Mouse (Mus musculus) adrenal gland, adult 2 months (tissue): ENCODE data around the gene Slc15a1. TPM values are rescaled to one million over a fixed set of nuclear protein-coding genes. Genes with fewer than 3 reads are reported as not detected.

Experiments used
- DNase-seq: peaks from one replicate; pipeline ENCODE4 v3.0.0; 2021
- polyA plus RNA-seq: library from polyadenylated mRNA; depleted of rRNA; stranded (reverse); fragments of >200 nt; gene quantifications from 2 replicates; pipeline ENCODE4 v1.2.3, GENCODE M21; 2012
- total RNA-seq, 2 experiments: library from RNA; stranded (reverse); gene quantifications; 2 replicates each; pipeline ENCODE4 v1.2.3; 2021

The Slc15a1 gene
- total and polyA plus RNA-seq, 3 experiments: 0.09 to 0.10 (median 0.09) TPM

- DNase-seq: no peak
Measured at GRCm38 (mm10) chr14:121492328-121492727, 12.7 kb downstream of the Slc15a1 start.

GRCm38 (mm10) chr14:121485722-121486121 is 19.3 kb downstream of the Slc15a1 start:
- no peak for DNase-seq

DNA sequence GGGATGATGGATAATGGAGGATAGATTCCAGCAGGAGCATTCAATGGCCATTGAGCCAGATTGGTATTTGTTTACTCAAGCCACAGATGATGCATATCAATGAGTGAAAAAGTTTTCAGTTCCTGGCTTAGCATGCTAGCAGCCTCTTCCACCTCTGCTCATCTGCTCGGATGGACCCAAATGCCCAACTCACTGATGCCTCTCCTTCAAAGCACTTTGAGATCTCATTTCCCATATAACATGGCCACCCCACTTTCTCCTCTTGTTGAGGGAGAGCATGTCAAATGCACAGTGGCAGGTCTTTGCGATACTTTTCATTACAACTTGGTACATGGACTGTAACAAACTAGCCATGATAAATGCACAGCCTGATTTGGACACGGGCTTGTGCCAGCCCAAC is 20.6 kb downstream of the Slc15a1 start:
- DNase-seq: no peak

GRCm38 (mm10) chr14:121482181-121482580 is 22.9 kb downstream of the Slc15a1 start:
- peak; percentile 78 for DNase-seq

DNA sequence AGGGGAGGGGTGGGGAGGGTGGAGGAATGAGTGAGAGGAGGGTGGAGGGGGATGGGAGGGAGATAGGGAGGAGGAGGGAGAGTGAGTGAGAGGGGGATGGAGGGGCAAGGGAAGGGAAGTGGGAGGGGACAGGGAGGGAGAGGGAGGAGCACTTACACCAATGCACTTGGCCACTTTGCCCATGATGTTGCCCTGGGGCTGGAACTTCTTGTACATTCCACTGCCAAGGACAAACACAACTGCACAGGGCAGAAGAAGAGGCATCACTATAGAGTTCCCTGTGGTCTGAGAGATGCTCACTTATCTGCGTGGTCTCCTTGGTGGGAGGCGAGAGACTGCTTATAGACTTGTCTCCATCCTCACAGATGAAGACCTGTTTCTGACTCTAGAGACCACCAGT is 23.5 kb downstream of the Slc15a1 start:
- DNase-seq: no peak

- DNase-seq: no peak
Measured at GRCm38 (mm10) chr14:121479096-121479495, 26.0 kb downstream of the Slc15a1 start.

GRCm38 (mm10) chr14:121477925-121478693 is 26.9 kb downstream of the Slc15a1 start:
- DNase-seq: no peak

DNA sequence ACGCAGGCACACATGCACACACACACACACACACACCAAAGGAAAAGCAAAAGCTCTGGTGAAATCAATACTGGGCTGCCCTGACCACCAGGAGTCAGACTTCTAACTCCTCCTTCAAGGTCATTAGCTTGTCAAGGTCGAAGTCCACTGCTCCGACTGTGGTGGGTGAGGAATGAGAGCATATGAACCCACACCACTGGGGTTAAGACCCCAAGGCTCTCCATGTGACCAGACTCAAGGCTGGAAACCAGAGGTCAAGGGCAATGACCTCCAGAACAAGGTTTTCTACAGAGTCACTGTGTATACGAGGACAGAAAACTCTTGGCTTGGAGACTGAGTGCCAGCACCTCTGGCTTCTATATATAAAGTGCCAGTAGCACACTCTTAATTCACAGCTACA is 31.2 kb downstream of the Slc15a1 start:
- DNase-seq: peak; percentile 26

DNA sequence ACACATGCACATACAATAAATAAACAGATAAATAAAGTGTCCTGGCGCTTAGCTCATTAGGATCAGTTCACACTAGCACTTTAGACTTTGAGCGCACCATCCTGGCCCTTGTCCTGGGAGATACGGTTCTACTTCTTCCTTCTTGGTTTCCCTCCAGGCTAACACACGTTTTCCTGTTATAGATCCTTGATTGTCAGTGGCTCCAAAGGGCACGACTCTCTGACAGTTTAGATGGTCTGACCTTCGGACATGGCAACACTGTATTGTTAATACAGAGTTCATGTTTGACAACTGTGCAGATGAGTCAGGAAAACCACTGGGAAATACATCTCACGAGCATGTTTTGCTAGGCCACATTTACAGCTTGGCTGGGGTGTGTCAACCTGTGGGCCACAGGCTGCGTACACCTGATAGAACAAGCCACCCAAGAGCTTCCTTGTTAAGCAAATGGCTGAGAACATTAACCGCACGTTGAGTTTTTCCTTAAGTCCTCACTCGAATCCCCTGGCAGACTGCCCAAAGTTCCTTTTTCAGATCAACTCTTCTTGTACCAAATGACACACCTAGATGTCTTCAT is 33.4 kb downstream of the Slc15a1 start:
- DNase-seq: no peak

DNA sequence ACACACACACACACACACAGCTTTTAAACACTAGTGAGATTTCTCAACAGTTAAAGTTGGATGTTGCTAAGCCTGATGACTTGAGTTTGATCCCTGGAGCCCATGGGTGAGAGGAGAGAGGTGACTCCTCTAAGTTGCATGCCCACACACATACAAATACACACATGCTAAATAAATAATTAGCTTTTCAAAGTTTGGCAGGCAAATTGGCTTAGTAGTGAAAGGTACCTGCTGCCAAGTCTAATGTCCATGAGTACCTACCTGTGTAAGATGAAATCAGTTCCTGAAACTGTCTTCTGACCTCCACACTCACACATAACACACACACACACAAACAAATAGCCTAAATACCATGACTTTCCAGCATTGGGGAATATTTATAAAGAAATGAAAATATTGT is 35.5 kb downstream of the Slc15a1 start:
- DNase-seq: no peak

- no peak for DNase-seq
Measured at GRCm38 (mm10) chr14:121467646-121468045, 37.4 kb downstream of the Slc15a1 start.

GRCm38 (mm10) chr14:121466501-121466900 is 38.6 kb downstream of the Slc15a1 start:
- peak; percentile 82 for DNase-seq

DNA sequence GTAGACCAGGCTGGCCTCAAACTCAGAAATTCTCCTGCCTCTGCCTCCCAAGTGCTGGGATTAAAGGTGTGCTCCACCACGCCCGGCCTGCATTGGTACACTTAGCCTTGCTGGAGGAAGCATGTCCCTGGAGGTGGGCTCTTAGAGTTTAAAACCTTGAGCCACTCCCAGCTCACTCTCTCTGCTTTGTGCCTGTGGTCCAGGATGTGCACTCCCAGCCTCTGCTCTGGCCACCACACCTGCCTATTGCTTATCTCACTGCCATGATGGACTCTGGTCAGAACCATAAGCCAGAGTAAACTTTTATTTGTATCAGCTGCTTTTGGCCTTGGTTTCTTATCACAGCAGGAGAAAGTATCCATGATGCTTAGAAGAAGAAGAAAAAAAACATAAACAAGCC is 40.7 kb downstream of the Slc15a1 start:
- no peak for DNase-seq

GRCm38 (mm10) chr14:121462756-121463155 is 42.3 kb downstream of the Slc15a1 start:
- no peak for DNase-seq

DNA sequence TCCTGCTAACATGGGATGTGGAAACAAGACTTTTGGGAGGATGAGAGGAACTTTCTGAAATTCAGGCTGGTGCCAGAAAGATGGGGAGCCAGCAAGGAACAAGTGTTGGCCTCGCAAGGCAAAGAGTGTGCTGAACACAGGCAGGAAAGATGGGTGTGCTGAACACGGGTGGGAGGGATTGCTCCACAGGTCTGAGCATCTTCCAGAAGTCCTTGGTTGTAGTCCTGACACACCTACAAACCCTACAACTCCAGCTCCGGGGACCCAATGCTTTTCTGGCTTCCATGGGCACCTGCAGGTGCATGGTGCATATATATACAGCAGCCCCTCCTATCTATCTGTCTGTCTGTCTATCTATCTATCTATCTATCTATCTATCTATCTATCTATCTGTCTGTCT is 44.1 kb downstream of the Slc15a1 start:
- DNase-seq: no peak

DNA sequence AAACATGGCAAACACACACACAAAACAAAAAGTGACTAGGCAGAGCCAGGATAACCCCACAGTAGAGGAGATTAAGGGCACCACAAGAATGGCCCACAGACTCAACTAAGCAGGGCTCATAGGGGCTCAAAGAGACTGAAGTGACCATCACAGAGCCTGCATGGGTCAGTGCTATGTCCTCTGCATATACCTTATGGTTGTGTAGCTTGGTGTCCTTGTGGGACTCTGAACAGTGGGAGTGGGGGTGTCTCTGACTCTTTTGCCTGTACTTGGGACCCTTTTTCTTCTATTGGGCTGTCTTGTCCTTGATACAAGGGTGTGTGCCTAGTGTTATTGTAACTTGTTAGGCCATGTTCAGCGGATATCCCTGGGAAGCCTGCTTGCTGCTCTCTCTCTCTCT is 46.5 kb downstream of the Slc15a1 start:
- DNase-seq: no peak

- no peak for DNase-seq
Measured at GRCm38 (mm10) chr14:121457536-121457935, 47.5 kb downstream of the Slc15a1 start.

DNA sequence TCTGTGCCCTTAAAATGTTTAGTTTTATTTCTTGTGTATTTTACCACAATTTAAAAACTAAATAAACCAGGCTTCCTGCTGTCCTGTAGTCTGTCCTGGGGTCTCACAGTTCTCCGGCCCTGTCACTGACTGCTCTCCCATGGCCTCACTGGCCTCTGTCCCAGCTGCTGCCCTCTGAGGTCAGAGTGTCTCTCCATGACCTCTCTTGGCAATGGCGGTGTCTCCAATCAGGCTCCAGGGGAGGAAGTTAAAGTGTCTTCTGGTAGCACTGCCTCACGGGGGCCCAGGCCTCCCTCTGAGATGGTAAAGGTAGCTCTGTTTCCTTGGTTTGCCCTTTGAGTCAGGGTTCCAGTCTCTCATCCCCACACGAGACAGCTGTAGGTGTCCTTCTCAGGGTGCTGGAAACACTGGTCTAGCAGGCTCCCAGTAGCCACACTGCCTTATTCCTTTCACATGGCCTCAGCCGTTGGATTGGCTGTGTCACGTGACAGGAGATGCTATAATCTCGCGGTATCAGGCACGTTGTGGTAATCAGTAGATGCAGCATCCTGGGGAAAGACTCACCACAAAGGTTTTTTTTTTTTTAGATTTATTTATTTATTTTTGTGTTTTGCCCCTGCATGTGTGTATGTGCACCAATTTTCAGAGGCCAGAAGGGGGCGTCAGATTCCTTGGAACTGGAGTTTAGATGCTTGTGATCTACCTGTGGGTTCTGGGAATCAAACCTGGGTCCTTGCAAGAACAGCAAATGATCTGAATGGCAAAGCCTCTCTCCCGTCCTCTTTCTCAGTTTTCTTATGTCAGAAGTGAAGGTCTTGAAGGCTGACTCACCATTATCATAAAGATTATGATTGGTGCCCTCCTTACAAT is 48.4 kb downstream of the Slc15a1 start:
- peak; percentile 48 for DNase-seq

DNA sequence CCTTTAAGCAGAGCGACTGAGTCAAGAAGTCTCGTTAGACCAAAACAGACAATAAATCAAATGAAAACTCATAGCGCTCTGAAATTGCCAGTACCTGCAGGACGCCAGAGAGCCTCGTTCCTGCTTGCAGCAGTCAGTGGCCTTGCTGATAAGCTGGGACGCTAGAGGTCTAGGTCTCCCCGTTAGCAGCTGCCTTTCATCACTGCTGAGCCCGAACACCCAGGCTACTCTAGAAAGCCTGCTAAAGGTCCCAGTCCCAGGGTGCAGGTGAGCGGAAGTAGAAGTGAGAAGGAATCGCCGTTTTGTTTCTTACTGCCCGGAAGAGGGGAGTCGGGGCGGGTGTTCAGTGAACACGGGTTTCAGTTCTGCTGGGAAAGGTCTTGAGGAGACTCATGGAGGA is 49.1 kb downstream of the Slc15a1 start:
- DNase-seq: peak; percentile 82

DNA sequence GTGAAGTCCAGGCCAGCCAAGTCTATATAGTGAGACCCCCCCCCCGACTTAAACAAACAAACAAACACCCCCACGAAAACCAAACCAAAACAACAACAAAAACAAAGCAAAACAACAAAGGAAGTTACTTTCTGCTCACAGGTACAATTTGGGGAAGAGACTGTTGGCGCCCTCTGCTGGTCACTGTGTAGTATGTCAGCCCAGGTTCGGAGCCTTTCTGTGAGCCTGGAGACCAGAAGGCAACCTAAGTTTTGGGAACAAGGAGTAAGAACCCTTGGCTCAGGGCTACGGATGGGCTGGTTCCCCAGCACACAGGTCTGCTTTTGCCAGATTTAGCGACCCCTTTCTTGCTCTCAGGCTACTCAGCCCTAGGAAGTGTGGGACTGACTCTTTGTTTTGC is 49.5 kb downstream of the Slc15a1 start:
- DNase-seq: peak; percentile 68

GRCm38 (mm10) chr14:121453130-121453529 is 51.9 kb downstream of the Slc15a1 start:
- peak; percentile 30 for DNase-seq

- DNase-seq: no peak
Measured at GRCm38 (mm10) chr14:121452227-121452626, 52.8 kb downstream of the Slc15a1 start.
